8 mouse cellular contexts compared by ENCODE assay signal in the genomic region with DNA sequence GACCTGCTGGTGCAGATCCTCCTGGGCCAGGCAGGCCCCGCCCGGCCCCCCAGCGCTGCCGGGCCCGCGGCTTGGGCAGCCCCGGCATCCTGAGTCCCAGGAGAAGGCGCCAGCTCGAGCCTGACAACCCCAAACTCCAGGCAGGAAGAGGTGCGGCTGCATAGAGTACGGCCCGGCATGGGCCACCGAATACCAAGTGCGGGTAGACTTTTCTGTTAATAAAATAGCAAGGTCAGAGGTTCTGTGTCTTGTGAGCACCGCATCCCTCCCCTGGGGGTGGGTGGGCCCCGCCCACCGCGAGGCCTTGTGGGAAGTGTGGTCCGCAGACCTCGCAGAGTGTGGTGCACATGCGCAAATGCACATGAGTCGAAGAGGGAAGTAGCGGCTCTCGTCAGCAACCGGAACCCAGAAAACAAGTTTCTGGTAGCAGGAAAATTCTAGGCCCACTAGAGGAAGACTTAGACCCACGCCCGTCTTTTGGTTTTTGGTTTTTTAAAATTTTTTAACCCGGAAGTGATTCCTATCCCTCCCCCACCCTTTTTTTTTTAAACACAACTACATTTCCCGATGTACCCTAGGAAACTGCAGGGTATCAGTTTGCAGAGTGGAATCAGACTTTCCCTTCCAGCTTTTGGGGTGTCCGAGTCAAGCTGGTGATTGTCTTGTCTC. TPM values are rescaled to one million over a fixed set of nuclear protein-coding genes. Genes with fewer than 3 reads are reported as not detected.
DNase-seq lines count a peak whose midpoint lies in the region; ATAC-seq and TF ChIP-seq lines count a peak whose summit lies in the region.

No protein-coding gene starts in this region.

- H3K4me3 ChIP-seq in embryonic facial prominence, embryonic 13.5 days = peak overlapping the region; percentile 61
- peak overlapping the region; percentile 63 for H3K4me3 ChIP-seq in heart, adult 2 months
- H3K4me3 ChIP-seq in limb, embryonic 13.5 days = peak overlapping the region; percentile 67
- peak overlapping the region; percentile 64 for H3K4me3 ChIP-seq in midbrain, embryonic 16.5 days (ENCODE audit: low read depth, low read length)

- no peak for TF ChIP-seq CTCF in heart, adult 2 months (IDR thresholded peaks at IDR 0.05)

- peak; percentile 98 for DNase-seq in 3134 (ENCODE audit: extremely low read depth, insufficient read length, low spot score)
- DNase-seq in adrenal gland, postnatal 36 days = peak; percentile 97 to 98
- peak; percentile 96 for DNase-seq in heart, adult 2 months
- DNase-seq in kidney, adult 8-10 months = peak; percentile 96 to 97
- DNase-seq in spleen, postnatal 10 days (ENCODE audit: low spot score in 2 of 2) = peak; percentile 79 to 95

- WGBS in embryonic facial prominence, embryonic 13.5 days = under 1% methylated on average over 30 of the region's 30 CpGs
- WGBS in heart, adult 2 months = under 1% methylated on average over 30 of the region's 30 CpGs
- WGBS in limb, embryonic 13.5 days = 1% methylated on average over 30 of the region's 30 CpGs
- 1% methylated on average over 30 of the region's 30 CpGs for WGBS in midbrain, embryonic 16.5 days

- H3K36me3 ChIP-seq in embryonic facial prominence, embryonic 13.5 days = peaks cover 20% of the 10 kb centered on the region
- H3K36me3 ChIP-seq in heart, adult 2 months (ENCODE audit: control insufficient read depth, insufficient read depth, low read length) = no peaks in the 10 kb centered on the region
- H3K36me3 ChIP-seq in limb, embryonic 13.5 days = peaks cover 29% of the 10 kb centered on the region
- H3K36me3 ChIP-seq in midbrain, embryonic 16.5 days (ENCODE audit: control insufficient read depth, insufficient read depth, low read length) = 0 out of 2 replicates have a peak, but pooled peaks cover 3% of the 10 kb centered on the region

- no peaks in the 10 kb centered on the region for H3K79me2 ChIP-seq in heart, adult 2 months (replicated peaks; ENCODE audit: control insufficient read depth, insufficient read depth, low read length)

- H3K27ac ChIP-seq in embryonic facial prominence, embryonic 13.5 days = peak overlapping the region; percentile 94
- peak overlapping the region; percentile 87 for H3K27ac ChIP-seq in heart, adult 2 months
- peak overlapping the region; percentile 88 for H3K27ac ChIP-seq in limb, embryonic 13.5 days
- H3K27ac ChIP-seq in midbrain, embryonic 16.5 days (ENCODE audit: low read length) = peak overlapping the region; percentile 60

- peak overlapping the region; percentile 90 for H3K4me2 ChIP-seq in embryonic facial prominence, embryonic 13.5 days
- H3K4me2 ChIP-seq in limb, embryonic 13.5 days (replicated peaks) = peak overlapping the region; percentile 91
- H3K4me2 ChIP-seq in midbrain, embryonic 16.5 days (ENCODE audit: low read length) = peak overlapping the region; percentile 97

- TF ChIP-seq EP300 in heart, adult 2 months (IDR thresholded peaks at IDR 0.05; ENCODE audit: insufficient read depth, low read depth, low read length) = peak; percentile 24; the same call in 1 of the 2 replicates

- peaks cover 7% of the 10 kb centered on the region; the same call in 1 of the 2 replicates for H3K27me3 ChIP-seq in embryonic facial prominence, embryonic 13.5 days
- H3K27me3 ChIP-seq in heart, adult 2 months (ENCODE audit: control insufficient read depth, insufficient read depth, low read length) = no peaks in the 10 kb centered on the region
- peaks cover 14% of the 10 kb centered on the region; the same call in 1 of the 2 replicates for H3K27me3 ChIP-seq in limb, embryonic 13.5 days
- H3K27me3 ChIP-seq in midbrain, embryonic 16.5 days (ENCODE audit: control insufficient read depth, insufficient read depth, low read depth, low read length) = peaks cover 12% of the 10 kb centered on the region; the same call in 1 of the 2 replicates

- peak; percentile 81 for ATAC-seq in embryonic facial prominence, embryonic 13.5 days (ENCODE audit: insufficient number of reproducible peaks, insufficient read depth, low FRiP score, low TSS enrichment, low read depth)
- ATAC-seq in limb, embryonic 13.5 days (ENCODE audit: low FRiP score, low read depth) = peak; percentile 88
- ATAC-seq in midbrain, embryonic 16.5 days = peak; percentile 81

- peaks cover 40% of the 10 kb centered on the region for H3K4me1 ChIP-seq in embryonic facial prominence, embryonic 13.5 days
- H3K4me1 ChIP-seq in heart, adult 2 months (ENCODE audit: control insufficient read depth, insufficient read depth, low read length) = peaks cover 4% of the 10 kb centered on the region
- H3K4me1 ChIP-seq in limb, embryonic 13.5 days = peaks cover 44% of the 10 kb centered on the region
- H3K4me1 ChIP-seq in midbrain, embryonic 16.5 days (ENCODE audit: control insufficient read depth, insufficient read depth, low read length) = peaks cover 5% of the 10 kb centered on the region; the same call in 1 of the 2 replicates

- intact Hi-C loops in heart, adult 2 months (cut with DNase I) = no loop called here

- peak overlapping the region; percentile 85 for H3K9ac ChIP-seq in embryonic facial prominence, embryonic 13.5 days
- peak overlapping the region; percentile 84 for H3K9ac ChIP-seq in heart, adult 2 months (ENCODE audit: low read depth, low read length)
- H3K9ac ChIP-seq in limb, embryonic 13.5 days = peak overlapping the region; percentile 85
- peak overlapping the region; percentile 87 for H3K9ac ChIP-seq in midbrain, embryonic 16.5 days (ENCODE audit: low read depth, low read length)

- TF ChIP-seq POLR2A in heart, adult 2 months (IDR thresholded peaks at IDR 0.05; ENCODE audit: insufficient read depth, low read depth, low read length) = peak; percentile 76

- H3K9me3 ChIP-seq in embryonic facial prominence, embryonic 13.5 days = no peaks in the 10 kb centered on the region
- H3K9me3 ChIP-seq in limb, embryonic 13.5 days = no peaks in the 10 kb centered on the region
- H3K9me3 ChIP-seq in midbrain, embryonic 16.5 days (replicated peaks; ENCODE audit: control insufficient read depth, low read length, poor library complexity, severe bottlenecking) = no peaks in the 10 kb centered on the region

RNA-seq across cellular contexts. Expression of a gene that starts 3.4 kb away (rescaled TPM):
- total RNA-seq in adrenal gland, postnatal 36 days (2021) = under 1 TPM; 0.43 to 0.50 TPM
- 0.73 and 1.6 TPM in 2 replicates for polyA plus RNA-seq in embryonic facial prominence, embryonic 13.5 days (2015; fragmentation: Nextera tagmentation; extraction: Ambion mirVana)
- total RNA-seq in heart, adult 2 months (2021) = under 1 TPM in 1 of 2 experiments, not detected in 1; 0.26 TPM
- 0.16 and 0.50 TPM in 2 replicates for polyA plus RNA-seq in heart, adult 2 months (2012; rRNA removed)
- 1.3 and 1.4 TPM in 2 replicates for polyA plus RNA-seq in limb, embryonic 13.5 days (2015; fragmentation: Nextera tagmentation; extraction: Ambion mirVana)
- 1.1 and 1.3 TPM in 2 replicates for polyA plus RNA-seq in midbrain, embryonic 16.5 days (2015; fragmentation: Nextera tagmentation; extraction: Ambion mirVana)

RNA-seq across cellular contexts. Expression of a gene that starts 7.2 kb away (rescaled TPM):
- total RNA-seq in adrenal gland, postnatal 36 days (2021) = 10 to 100 TPM; 34.2 to 37.2 TPM
- 14.5 and 15.8 TPM in 2 replicates for polyA plus RNA-seq in embryonic facial prominence, embryonic 13.5 days (2015; fragmentation: Nextera tagmentation; extraction: Ambion mirVana)
- total RNA-seq in heart, adult 2 months (2021) = 10 to 100 TPM; 21.6 to 29.9 TPM
- polyA plus RNA-seq in heart, adult 2 months (2012; rRNA removed) = 29.7 and 32.1 TPM in 2 replicates
- 12.3 and 12.4 TPM in 2 replicates for polyA plus RNA-seq in limb, embryonic 13.5 days (2015; fragmentation: Nextera tagmentation; extraction: Ambion mirVana)
- polyA plus RNA-seq in midbrain, embryonic 16.5 days (2015; fragmentation: Nextera tagmentation; extraction: Ambion mirVana) = 5.4 and 6.3 TPM in 2 replicates

RNA-seq across cellular contexts. Expression of a gene that starts 7.3 kb away (rescaled TPM):
- not detected for total RNA-seq in adrenal gland, postnatal 36 days (2021)
- polyA plus RNA-seq in embryonic facial prominence, embryonic 13.5 days (2015; fragmentation: Nextera tagmentation; extraction: Ambion mirVana) = 0.59 TPM in 1 of 2 replicates, not detected in the other
- 1 to 10 TPM; 2.2 to 3.7 TPM for total RNA-seq in heart, adult 2 months (2021)
- 0.64 and 1.2 TPM in 2 replicates for polyA plus RNA-seq in heart, adult 2 months (2012; rRNA removed)
- polyA plus RNA-seq in limb, embryonic 13.5 days (2015; fragmentation: Nextera tagmentation; extraction: Ambion mirVana) = 0.22 and 0.31 TPM in 2 replicates
- polyA plus RNA-seq in midbrain, embryonic 16.5 days (2015; fragmentation: Nextera tagmentation; extraction: Ambion mirVana) = 0.28 and 0.30 TPM in 2 replicates

RNA-seq across cellular contexts. Expression of a gene that starts 16.6 kb away (rescaled TPM):
- under 1 TPM; 0.43 to 0.46 TPM for total RNA-seq in adrenal gland, postnatal 36 days (2021)
- polyA plus RNA-seq in embryonic facial prominence, embryonic 13.5 days (2015; fragmentation: Nextera tagmentation; extraction: Ambion mirVana) = 6.9 and 8.5 TPM in 2 replicates
- under 1 TPM; 0.20 to 0.26 TPM for total RNA-seq in heart, adult 2 months (2021)
- 0.21 TPM in 1 of 2 replicates, not detected in the other for polyA plus RNA-seq in heart, adult 2 months (2012; rRNA removed)
- 6.6 and 7.6 TPM in 2 replicates for polyA plus RNA-seq in limb, embryonic 13.5 days (2015; fragmentation: Nextera tagmentation; extraction: Ambion mirVana)
- polyA plus RNA-seq in midbrain, embryonic 16.5 days (2015; fragmentation: Nextera tagmentation; extraction: Ambion mirVana) = 2.8 and 4.7 TPM in 2 replicates

RNA-seq across cellular contexts. Expression of a gene that starts 31.9 kb away (rescaled TPM):
- 100 to 1,000 TPM; 234 to 305 TPM for total RNA-seq in adrenal gland, postnatal 36 days (2021)
- polyA plus RNA-seq in embryonic facial prominence, embryonic 13.5 days (2015; fragmentation: Nextera tagmentation; extraction: Ambion mirVana) = 148 and 159 TPM in 2 replicates
- 100 to 1,000 TPM; 306 to 331 TPM for total RNA-seq in heart, adult 2 months (2021)
- 239 and 333 TPM in 2 replicates for polyA plus RNA-seq in heart, adult 2 months (2012; rRNA removed)
- 169 and 174 TPM in 2 replicates for polyA plus RNA-seq in limb, embryonic 13.5 days (2015; fragmentation: Nextera tagmentation; extraction: Ambion mirVana)
- polyA plus RNA-seq in midbrain, embryonic 16.5 days (2015; fragmentation: Nextera tagmentation; extraction: Ambion mirVana) = 225 and 231 TPM in 2 replicates

Comparison
In these comparisons a context has a peak if more than half of its experiments do, and no peak if none do; other contexts are left out.
1. Peak in every context shown above with its lines: DNase-seq, ATAC-seq, H3K4me3 ChIP-seq and H3K27ac ChIP-seq.